31 mouse cellular contexts compared by ENCODE assay signal in the genomic region with DNA sequence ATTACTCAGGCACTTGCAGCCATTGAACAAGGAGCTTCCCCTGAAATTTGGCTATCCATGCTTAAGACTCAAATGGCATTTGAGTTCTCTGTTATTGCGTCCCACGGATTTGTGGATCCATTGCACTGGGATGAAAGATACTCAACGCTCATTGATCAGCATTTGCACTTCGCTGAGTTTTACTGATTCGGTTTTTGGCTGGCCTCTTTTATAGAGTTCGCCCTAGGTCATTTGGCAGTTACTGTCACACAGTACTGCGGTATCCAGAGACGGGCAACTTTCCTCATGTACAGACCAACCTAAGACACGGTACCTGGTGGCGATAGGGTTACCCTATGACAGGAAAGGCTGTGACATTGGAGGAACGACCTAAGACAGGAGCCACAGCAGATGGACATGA. TPM values are rescaled to one million over a fixed set of nuclear protein-coding genes. Genes with fewer than 3 reads are reported as not detected.
"Had no signal": no experiment of that assay in that cellular context is flagged by ENCODE, and none has a peak within 500 bp of the region (broad histone marks: within the 10 kb centered on the region; RNA-seq: fewer than 3 reads in every experiment).

No protein-coding gene starts in this region.

RNA-seq across cellular contexts. Expression of a gene that starts 39.6 kb away (rescaled TPM):
- total RNA-seq: common myeloid progenitor, adult 5-6 weeks; forebrain, postnatal 0 days; gastrocnemius, adult 8-10 months had no signal
- polyA plus RNA-seq: erythroblast, embryonic 14.5 days; forebrain, embryonic 10.5 days; forebrain, embryonic 11.5 days; forebrain, embryonic 12.5 days; forebrain, embryonic 13.5 days; forebrain, embryonic 16.5 days had no signal

RNA-seq across cellular contexts. Expression of a gene that starts 52.3 kb away (rescaled TPM):
- total RNA-seq: forebrain, postnatal 0 days; gastrocnemius, adult 18-20 months; gastrocnemius, adult 2 months; gastrocnemius, adult 8-10 months; gastrocnemius, postnatal 14 days; gastrocnemius, postnatal 25 days; gastrocnemius, postnatal 36 days; gastrocnemius, postnatal 4 days; heart, adult 18-20 months; heart, adult 2 months had no signal
- polyA plus RNA-seq: cortical plate, adult 2 months; embryonic facial prominence, embryonic 10.5 days; embryonic facial prominence, embryonic 11.5 days; embryonic facial prominence, embryonic 12.5 days; embryonic facial prominence, embryonic 13.5 days; embryonic facial prominence, embryonic 14.5 days; embryonic facial prominence, embryonic 15.5 days; forebrain, embryonic 10.5 days; forebrain, embryonic 11.5 days; forebrain, embryonic 12.5 days; forebrain, embryonic 13.5 days; forebrain, embryonic 14.5 days; forebrain, embryonic 15.5 days; forebrain, embryonic 16.5 days; forebrain, postnatal 0 days; frontal cortex, adult 2 months had no signal

RNA-seq across cellular contexts. Expression of a gene that starts 57.1 kb away (rescaled TPM):
- total RNA-seq: common myeloid progenitor, adult 5-6 weeks; forebrain, postnatal 0 days; gastrocnemius, adult 18-20 months; gastrocnemius, adult 2 months; gastrocnemius, adult 8-10 months; gastrocnemius, postnatal 10 days; gastrocnemius, postnatal 14 days; gastrocnemius, postnatal 25 days; gastrocnemius, postnatal 36 days; gastrocnemius, postnatal 4 days; granulocyte monocyte progenitor cell, adult 5-6 weeks; heart, adult 2 months; heart, adult 8-10 months had no signal
- polyA plus RNA-seq: cortical plate, adult 2 months; embryonic facial prominence, embryonic 10.5 days; erythroblast, embryonic 14.5 days; forebrain, embryonic 10.5 days; forebrain, embryonic 11.5 days; forebrain, embryonic 12.5 days; forebrain, embryonic 13.5 days; forebrain, embryonic 14.5 days; forebrain, embryonic 15.5 days; forebrain, embryonic 16.5 days; forebrain, postnatal 0 days; frontal cortex, adult 2 months; gonadal fat pad, adult 2 months had no signal
